Mouse (Mus musculus): ENCODE results near the gene Gm10306. TPM values are rescaled to one million over a fixed set of nuclear protein-coding genes. Genes with fewer than 3 reads are reported as not detected.

The Gm10306 gene
- not detected in 2 replicates for total RNA-seq (2014; rRNA removed)
- not detected in 2 replicates for polyA plus RNA-seq (2012; rRNA removed)

GRCm38 (mm10) chr4:94556265-94557054 is at the start of gene Gm10306, which contains the start of gene Caap1:
TSS of gene Gm10306 (plus strand) at chr4:94556546.
TSS of gene Caap1 (minus strand) at chr4:94556796.
- H3K27ac ChIP-seq (replicated peaks; ENCODE audit: insufficient read depth, low read depth, low read length): peak within 1 kb of the TSS; percentile 80; the same call in 1 of the 2 replicates
- DNase-seq (ENCODE audit: extremely low read depth, low read depth, low spot score): peak; percentile 89
- WGBS: under 1% methylated on average over 83 of the region's 83 CpGs
- H3K9ac ChIP-seq (ENCODE audit: low read depth, low read length): peak within 1 kb of the TSS; percentile 100
- H3K79me2 ChIP-seq (ENCODE audit: control insufficient read depth, insufficient read depth, low read length): peaks cover 7% of the 10 kb centered on the region; the same call in 1 of the 2 replicates
- H3K36me3 ChIP-seq (ENCODE audit: control insufficient read depth, insufficient read depth, low read length): no peaks in the 10 kb centered on the region
- H3K27me3 ChIP-seq (ENCODE audit: control insufficient read depth, insufficient read depth, low read length): no peaks in the 10 kb centered on the region
- H3K4me3 ChIP-seq (ENCODE audit: insufficient read depth, low read depth, low read length): peak within 1 kb of the TSS; percentile 100
- TF ChIP-seq CTCF (IDR thresholded peaks at IDR 0.05; ENCODE audit: low read depth, low read length) (no peak), POLR2A (IDR thresholded peaks at IDR 0.05; ENCODE audit: extremely low read depth, insufficient read depth, low read length) (peak; percentile 64; the same call in 1 of the 2 replicates)
- peaks cover 17% of the 10 kb centered on the region; the same call in 1 of the 2 replicates for H3K4me1 ChIP-seq (ENCODE audit: control insufficient read depth, insufficient read depth, low read length)

- peak; percentile 40 for DNase-seq (ENCODE audit: extremely low read depth, low read depth, low spot score)
- Histone ChIP-seq H3K27me3 (ENCODE audit: control insufficient read depth, insufficient read depth, low read length) (no peaks in the 10 kb centered on the region), H3K27ac (replicated peaks; ENCODE audit: insufficient read depth, low read depth, low read length) (no peak overlapping the region), H3K36me3 (ENCODE audit: control insufficient read depth, insufficient read depth, low read length) (peaks cover 8% of the 10 kb centered on the region), H3K4me1 (ENCODE audit: control insufficient read depth, insufficient read depth, low read length) (no peaks in the 10 kb centered on the region), H3K9ac (ENCODE audit: low read depth, low read length) (no peak overlapping the region), H3K4me3 (ENCODE audit: insufficient read depth, low read depth, low read length) (no peak overlapping the region), H3K79me2 (ENCODE audit: control insufficient read depth, insufficient read depth, low read length) (no peaks in the 10 kb centered on the region; the same call in 1 of the 2 replicates)
- 63% methylated on average over 3 of the region's 3 CpGs for WGBS
- TF ChIP-seq POLR2A (IDR thresholded peaks at IDR 0.05; ENCODE audit: extremely low read depth, insufficient read depth, low read length) (no peak), CTCF (IDR thresholded peaks at IDR 0.05; ENCODE audit: low read depth, low read length) (no peak)
Measured at GRCm38 (mm10) chr4:94515366-94515765, 41.0 kb upstream of the Gm10306 start.

- Histone ChIP-seq H3K27me3 (ENCODE audit: control insufficient read depth, insufficient read depth, low read length) (no peaks in the 10 kb centered on the region), H3K4me3 (ENCODE audit: insufficient read depth, low read depth, low read length) (no peak overlapping the region), H3K9ac (ENCODE audit: low read depth, low read length) (no peak overlapping the region), H3K27ac (replicated peaks; ENCODE audit: insufficient read depth, low read depth, low read length) (no peak overlapping the region), H3K36me3 (ENCODE audit: control insufficient read depth, insufficient read depth, low read length) (peaks cover 6% of the 10 kb centered on the region), H3K4me1 (ENCODE audit: control insufficient read depth, insufficient read depth, low read length) (no peaks in the 10 kb centered on the region), H3K79me2 (ENCODE audit: control insufficient read depth, insufficient read depth, low read length) (no peaks in the 10 kb centered on the region; the same call in 1 of the 2 replicates)
- 0 out of 2 replicates have a peak, but pooled peaks have one; percentile 14 for TF ChIP-seq CTCF (IDR thresholded peaks at IDR 0.05; ENCODE audit: low read depth, low read length)
- no peak for TF ChIP-seq POLR2A (IDR thresholded peaks at IDR 0.05; ENCODE audit: extremely low read depth, insufficient read depth, low read length)
- WGBS: 70% methylated on average over 4 of the region's 4 CpGs
- peak; percentile 45 for DNase-seq (ENCODE audit: extremely low read depth, low read depth, low spot score)
Measured at GRCm38 (mm10) chr4:94517631-94518030, 38.7 kb upstream of the Gm10306 start.

GRCm38 (mm10) chr4:94523321-94523720 is 33.0 kb upstream of the Gm10306 start:
- no peaks in the 10 kb centered on the region; the same call in 1 of the 2 replicates for H3K4me1 ChIP-seq (ENCODE audit: control insufficient read depth, insufficient read depth, low read length)
- H3K27ac ChIP-seq (replicated peaks; ENCODE audit: insufficient read depth, low read depth, low read length): no peak overlapping the region
- H3K79me2 ChIP-seq (ENCODE audit: control insufficient read depth, insufficient read depth, low read length): no peaks in the 10 kb centered on the region
- no peak overlapping the region for H3K9ac ChIP-seq (ENCODE audit: low read depth, low read length)
- no peak overlapping the region for H3K4me3 ChIP-seq (ENCODE audit: insufficient read depth, low read depth, low read length)
- DNase-seq (ENCODE audit: extremely low read depth, low read depth, low spot score): no peak
- peaks cover 9% of the 10 kb centered on the region for H3K36me3 ChIP-seq (ENCODE audit: control insufficient read depth, insufficient read depth, low read length)
- TF ChIP-seq CTCF (IDR thresholded peaks at IDR 0.05; ENCODE audit: low read depth, low read length) (0 out of 2 replicates have a peak, but pooled peaks have one; percentile 15), POLR2A (IDR thresholded peaks at IDR 0.05; ENCODE audit: extremely low read depth, insufficient read depth, low read length) (no peak)
- no peaks in the 10 kb centered on the region for H3K27me3 ChIP-seq (ENCODE audit: control insufficient read depth, insufficient read depth, low read length)

- TF ChIP-seq CTCF (IDR thresholded peaks at IDR 0.05; ENCODE audit: low read depth, low read length): no peak
- no peak for TF ChIP-seq POLR2A (IDR thresholded peaks at IDR 0.05; ENCODE audit: extremely low read depth, insufficient read depth, low read length)
- H3K27me3 ChIP-seq (ENCODE audit: control insufficient read depth, insufficient read depth, low read length): no peaks in the 10 kb centered on the region
- DNase-seq (ENCODE audit: extremely low read depth, low read depth, low spot score): peak; percentile 57
- no peak overlapping the region for H3K27ac ChIP-seq (replicated peaks; ENCODE audit: insufficient read depth, low read depth, low read length)
- WGBS: 23% methylated on average over 1 of the region's 1 CpGs
- peaks cover 4% of the 10 kb centered on the region for H3K36me3 ChIP-seq (ENCODE audit: control insufficient read depth, insufficient read depth, low read length)
- H3K9ac ChIP-seq (ENCODE audit: low read depth, low read length): no peak overlapping the region
- H3K79me2 ChIP-seq (ENCODE audit: control insufficient read depth, insufficient read depth, low read length): no peaks in the 10 kb centered on the region; the same call in 1 of the 2 replicates
- no peaks in the 10 kb centered on the region; the same call in 1 of the 2 replicates for H3K4me1 ChIP-seq (ENCODE audit: control insufficient read depth, insufficient read depth, low read length)
- H3K4me3 ChIP-seq (ENCODE audit: insufficient read depth, low read depth, low read length): no peak overlapping the region
Measured at GRCm38 (mm10) chr4:94529448-94529847, 26.9 kb upstream of the Gm10306 start.

Measured in liver, adult 2 months (tissue).